Mouse (Mus musculus): ENCODE measurements at regions not wholly inside any gene's neighbourhood (a gene's known extent, or its start where the extent isn't known, plus 50 kb on each side); places are given as distances from the start of the nearest gene placed in this dataset.

- no peak for DNase-seq (ENCODE audit: low spot score in 2 of 2)
Measured at GRCm38 (mm10) chr1:194208034-194209000, 409.7 kb upstream of the Plxna2 start.

DNA sequence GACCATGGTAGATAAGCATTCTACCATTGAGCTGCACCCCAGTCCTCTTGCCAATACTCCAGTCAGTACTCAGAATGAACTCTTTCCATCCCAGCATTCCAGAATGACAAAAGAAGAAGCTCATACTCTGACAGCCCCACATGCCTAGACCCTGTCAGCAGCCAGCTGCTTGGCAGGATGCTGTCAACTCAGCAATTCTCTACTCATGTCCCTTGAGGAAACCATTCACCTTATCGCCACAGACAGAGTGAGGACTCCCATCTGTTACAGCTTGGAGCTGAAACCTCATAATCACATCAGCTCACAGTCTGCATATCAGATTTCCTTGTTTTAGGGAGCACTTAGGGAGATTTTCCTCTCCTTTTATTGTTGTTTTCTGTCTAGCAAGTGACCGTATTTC, 420.5 kb upstream of the Plxna2 start:
- DNase-seq (ENCODE audit: low spot score in 2 of 2): no peak

DNA sequence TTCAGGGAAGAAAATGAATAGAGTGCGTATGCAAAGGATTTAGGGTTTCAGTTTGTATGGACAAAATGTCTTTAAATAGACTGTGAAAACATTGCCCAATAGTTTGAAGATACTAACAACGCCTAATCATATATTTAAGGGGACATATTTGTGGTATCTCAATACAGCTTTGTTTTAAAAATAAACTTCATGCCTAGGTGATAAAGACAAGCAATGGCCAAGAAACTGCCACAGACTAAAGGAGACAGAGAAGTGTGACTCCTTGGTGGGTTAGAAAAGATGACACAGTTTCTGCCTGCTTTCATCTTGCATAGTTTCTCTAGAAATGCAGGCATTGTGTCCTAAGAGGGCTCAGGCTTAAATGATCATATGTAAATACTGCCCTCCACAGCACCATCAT, 435.7 kb upstream of the Plxna2 start:
- DNase-seq (ENCODE audit: low spot score in 2 of 2): no peak

- no peak for DNase-seq (ENCODE audit: low spot score in 2 of 2)
Measured at GRCm38 (mm10) chr1:194161469-194161868, 456.5 kb upstream of the Plxna2 start.

GRCm38 (mm10) chr1:194160761-194161461, 457.1 kb upstream of the Plxna2 start:
- DNase-seq (ENCODE audit: low spot score in 2 of 2): peak; percentile 8 to 12

DNA sequence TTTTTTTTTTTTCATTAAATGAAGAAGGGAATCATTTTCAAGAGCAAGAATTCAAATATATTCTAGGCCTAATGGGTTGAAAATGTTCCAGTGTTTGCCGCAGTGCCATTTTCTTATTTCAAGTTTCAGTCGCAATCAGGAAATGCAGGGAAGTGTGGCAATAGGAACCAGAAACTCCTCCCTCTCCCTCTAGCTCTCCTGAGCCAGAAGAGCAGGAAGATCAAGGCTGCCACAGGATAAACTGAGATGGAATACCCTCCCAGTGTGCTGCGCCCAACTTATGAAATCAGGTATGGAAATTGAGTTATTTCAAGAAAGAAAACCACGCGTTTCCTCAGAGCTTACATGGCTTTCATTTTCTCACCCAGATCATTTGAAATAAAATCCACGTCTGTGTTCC, 460.8 kb upstream of the Plxna2 start:
- no peak for DNase-seq (ENCODE audit: low spot score in 2 of 2)

- DNase-seq (ENCODE audit: low spot score in 2 of 2): peak; percentile 14 to 41
Measured at GRCm38 (mm10) chr1:194148416-194149364, 469.3 kb upstream of the Plxna2 start.

GRCm38 (mm10) chr1:194117631-194118360, 500.2 kb upstream of the Plxna2 start:
- no peak for DNase-seq (ENCODE audit: low spot score in 2 of 2)

DNA sequence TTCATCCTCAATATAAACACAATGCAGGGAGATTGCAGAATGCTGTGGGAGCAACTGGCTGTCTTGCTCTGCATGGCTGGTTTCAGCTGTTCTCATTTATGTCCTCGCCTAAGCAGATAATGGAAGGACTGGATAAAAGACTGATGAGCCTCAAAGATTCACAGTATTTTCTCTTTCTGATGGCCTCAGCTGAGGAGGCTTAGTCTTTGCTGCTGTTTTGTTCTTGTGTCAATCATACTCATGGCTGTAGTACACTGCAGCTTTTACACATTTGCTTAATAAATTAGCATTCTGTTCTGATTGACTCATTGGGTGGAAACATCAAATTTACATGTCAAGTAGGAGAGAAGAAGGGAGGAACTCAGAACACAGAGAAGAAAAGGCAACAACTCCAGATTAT, 503.6 kb upstream of the Plxna2 start:
- no peak for DNase-seq (ENCODE audit: low spot score in 2 of 2)

DNA sequence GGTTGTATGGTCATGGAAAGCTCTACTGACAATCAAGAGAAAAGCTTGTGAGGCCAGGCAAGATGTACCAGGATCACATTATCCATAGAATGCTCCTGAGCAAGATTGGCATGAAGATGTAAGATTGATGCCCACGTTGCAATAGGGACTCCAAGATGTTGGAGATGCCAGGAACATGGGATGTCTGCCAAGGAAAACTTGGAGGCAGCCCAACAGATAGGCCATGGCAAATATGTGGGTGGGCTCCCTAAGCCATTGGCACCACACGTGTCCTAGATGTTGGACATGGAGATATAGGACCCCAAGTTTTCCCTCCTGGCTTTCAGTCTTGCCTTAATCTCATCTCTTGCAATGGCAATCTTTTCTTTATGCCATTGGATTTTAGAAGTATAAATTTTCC, 506.1 kb upstream of the Plxna2 start:
- no peak for DNase-seq (ENCODE audit: low spot score in 2 of 2)

DNA sequence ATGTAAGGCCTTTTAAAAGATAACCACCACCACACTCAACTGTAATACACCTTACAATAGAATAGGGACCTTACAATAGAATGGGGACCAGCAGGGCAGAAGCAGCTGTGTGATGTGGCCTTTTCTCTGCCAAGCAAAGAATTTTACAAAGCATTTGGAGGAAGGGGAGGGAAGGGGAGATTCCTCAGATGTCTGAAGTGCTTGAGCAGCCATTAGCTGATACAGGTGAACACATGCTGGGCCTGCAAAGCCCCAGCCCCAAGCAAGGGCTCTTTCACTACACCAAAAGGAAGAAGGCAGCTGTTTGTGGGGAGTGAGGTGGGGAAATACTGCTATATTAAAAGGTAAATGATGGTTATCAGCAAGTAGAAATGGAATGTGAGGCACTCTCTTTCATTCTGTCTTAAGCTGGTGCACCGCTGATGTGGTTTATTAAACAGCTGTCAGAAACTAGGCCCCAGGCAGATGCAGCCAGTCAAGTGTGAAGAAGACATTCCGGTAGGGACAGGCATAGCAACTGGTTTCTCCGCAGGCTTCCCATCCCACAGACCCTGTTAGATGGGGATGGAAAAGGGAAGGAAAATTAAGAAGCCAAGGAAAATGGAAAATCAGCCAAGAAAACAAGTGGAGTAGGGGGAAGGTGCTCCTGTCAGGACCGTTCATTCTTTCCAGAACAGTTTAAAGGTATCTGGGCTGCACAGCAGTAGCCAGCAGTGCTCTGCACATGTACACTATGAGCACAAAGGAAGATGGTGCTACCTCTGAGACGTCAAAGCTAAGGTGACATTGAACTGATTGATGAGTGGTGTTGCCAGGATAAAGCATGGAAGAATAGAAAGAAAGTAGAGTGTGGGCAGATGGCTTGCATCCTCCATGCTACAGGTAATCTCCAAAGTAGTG, 508.6 kb upstream of the Plxna2 start:
- no peak for DNase-seq (ENCODE audit: low spot score in 2 of 2)

DNA sequence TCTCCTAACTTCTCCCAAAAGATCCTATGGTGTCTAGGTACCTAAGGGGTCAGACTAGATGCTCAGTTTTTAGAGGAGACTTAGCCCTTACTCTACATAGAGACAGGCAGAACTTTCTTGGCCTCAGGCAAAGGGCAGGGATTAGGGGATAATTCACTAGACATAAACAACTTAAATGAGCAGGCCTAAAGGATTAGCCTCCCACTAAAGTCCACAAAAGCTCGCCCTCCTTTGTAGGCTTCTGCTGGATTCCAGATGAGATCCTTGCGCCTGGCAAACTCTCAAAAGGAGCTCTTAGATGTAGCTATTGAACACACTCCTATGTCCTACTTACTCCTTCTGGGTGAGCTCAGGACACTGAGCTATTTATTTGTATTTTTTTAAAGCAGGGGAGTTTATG, 509.9 kb upstream of the Plxna2 start:
- DNase-seq (ENCODE audit: low spot score in 2 of 2): no peak

- DNase-seq (ENCODE audit: low spot score in 2 of 2): no peak
Measured at GRCm38 (mm10) chr1:194107271-194107938, 510.6 kb upstream of the Plxna2 start.

DNA sequence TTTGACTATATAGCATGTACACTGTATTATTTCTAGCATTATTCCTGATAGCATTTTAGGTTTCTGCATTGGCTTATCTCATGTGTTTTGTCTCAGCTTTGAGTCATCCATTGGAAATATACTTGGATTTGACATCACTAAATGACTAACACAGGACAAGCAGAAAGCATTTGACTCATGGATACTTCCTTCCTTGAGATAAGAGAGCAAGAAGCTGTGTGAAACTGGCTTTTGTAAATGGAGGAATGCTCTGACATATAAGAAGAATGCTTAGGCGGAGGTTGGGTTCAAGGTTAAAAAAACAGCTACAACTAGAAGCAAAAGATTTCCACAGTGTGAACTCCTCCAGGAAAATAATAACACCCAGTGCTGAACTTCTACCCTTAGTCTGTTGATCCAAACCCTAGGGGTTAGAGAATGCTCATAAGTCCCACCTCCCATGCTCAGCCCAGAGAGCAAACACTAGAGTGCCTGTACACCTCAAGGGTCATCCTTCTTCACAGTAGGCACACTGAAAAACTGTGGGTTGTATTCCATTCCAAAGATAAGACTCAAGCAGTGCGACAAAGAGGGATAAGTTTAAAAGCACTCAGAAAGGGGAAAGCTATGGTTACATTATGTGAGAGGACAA, 528.0 kb upstream of the Plxna2 start:
- no peak for DNase-seq (ENCODE audit: low spot score in 2 of 2)

- DNase-seq (ENCODE audit: low spot score in 2 of 2): no peak
Measured at GRCm38 (mm10) chr1:194058512-194058911, 559.5 kb upstream of the Plxna2 start.

GRCm38 (mm10) chr1:194056544-194056943, 561.5 kb upstream of the Plxna2 start:
- no peak for DNase-seq (ENCODE audit: low spot score in 2 of 2)

DNA sequence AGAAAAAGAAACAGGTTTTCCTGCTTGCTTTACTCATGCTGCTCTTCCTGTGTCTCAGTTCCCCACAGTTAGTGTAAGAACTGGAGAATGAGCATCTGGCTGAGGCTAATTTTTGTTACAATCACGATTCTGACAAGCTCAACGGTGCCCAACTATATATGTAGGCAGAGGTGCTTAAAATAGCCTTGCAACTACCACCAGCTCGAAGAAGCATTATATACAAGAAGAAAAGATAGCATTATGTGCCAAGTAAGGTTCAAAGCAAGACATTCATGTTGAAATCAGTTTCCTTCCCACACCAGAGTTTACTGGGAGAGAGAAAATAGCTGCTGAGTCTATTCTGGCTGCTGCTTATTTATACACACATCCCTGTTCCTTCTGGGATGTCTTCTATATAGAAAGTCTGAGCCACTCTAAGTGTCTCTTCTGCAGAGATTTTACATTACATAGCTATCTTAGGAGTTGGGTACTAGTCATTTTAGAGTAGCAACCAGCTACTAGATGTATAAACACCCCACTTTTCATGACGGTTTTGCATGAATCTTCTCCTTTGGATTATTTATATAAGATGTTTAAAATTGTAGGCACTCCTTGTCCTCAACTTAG, 568.2 kb upstream of the Plxna2 start:
- DNase-seq (ENCODE audit: low spot score in 2 of 2): peak; percentile 38 to 87

All from frontal cortex, postnatal 36 days (tissue).